11 mouse cellular contexts compared by ENCODE assay signal in genomic region chr1:86406914-86407313, GRCm38 (mm10). TPM values are rescaled to one million over a fixed set of nuclear protein-coding genes. Genes with fewer than 3 reads are reported as not detected.
DNase-seq lines count a peak whose midpoint lies in the region; ATAC-seq and TF ChIP-seq lines count a peak whose summit lies in the region.
"Had no signal": no experiment of that assay in that cellular context is flagged by ENCODE, and none has a peak within 500 bp of the region (broad histone marks: within the 10 kb centered on the region; RNA-seq: fewer than 3 reads in every experiment).

No protein-coding gene starts in this region.

- no peaks in the 10 kb centered on the region for H3K36me3 ChIP-seq in intestine, embryonic 15.5 days
- no peaks in the 10 kb centered on the region for H3K36me3 ChIP-seq in lung, postnatal 0 days (ENCODE audit: insufficient read depth, low read length)

- H3K9ac ChIP-seq in intestine, embryonic 15.5 days: no peak overlapping the region
- H3K9ac ChIP-seq in lung, postnatal 0 days (replicated peaks; ENCODE audit: low read depth): no peak overlapping the region

- H3K9me3 ChIP-seq in intestine, embryonic 15.5 days: no peaks in the 10 kb centered on the region
- H3K9me3 ChIP-seq in lung, postnatal 0 days (ENCODE audit: low read length): no peaks in the 10 kb centered on the region

- H3K4me1 ChIP-seq in intestine, embryonic 15.5 days (replicated peaks): peaks cover 10% of the 10 kb centered on the region; the same call in 1 of the 2 replicates
- H3K4me1 ChIP-seq in lung, postnatal 0 days (ENCODE audit: insufficient read depth, low read depth, low read length): no peaks in the 10 kb centered on the region

- H3K27me3 ChIP-seq in intestine, embryonic 15.5 days (replicated peaks): no peaks in the 10 kb centered on the region
- no peaks in the 10 kb centered on the region for H3K27me3 ChIP-seq in lung, postnatal 0 days (replicated peaks; ENCODE audit: insufficient read depth, low read length)

- H3K4me3 ChIP-seq in intestine, embryonic 15.5 days (replicated peaks): no peak overlapping the region
- no peak overlapping the region for H3K4me3 ChIP-seq in lung, postnatal 0 days (ENCODE audit: low read depth, low read length)

- no peak for TF ChIP-seq EP300 in lung, postnatal 0 days (IDR thresholded peaks at IDR 0.05)

- H3K4me2 ChIP-seq in intestine, embryonic 15.5 days (replicated peaks): no peak overlapping the region
- H3K4me2 ChIP-seq in lung, postnatal 0 days (replicated peaks; ENCODE audit: low read depth, low read length): no peak overlapping the region

- H3K27ac ChIP-seq in intestine, embryonic 15.5 days: 0 out of 2 replicates have a peak overlapping the region, but pooled peaks have one; percentile 4
- H3K27ac ChIP-seq in lung, postnatal 0 days (ENCODE audit: low read length): peak overlapping the region; percentile 16; the same call in 1 of the 2 replicates

- no peak for TF ChIP-seq CTCF in lung, postnatal 0 days (IDR thresholded peaks at IDR 0.05)

- whole genome bisulfite sequencing in intestine, embryonic 15.5 days: 41% methylated on average over 8 of the region's 8 CpGs
- WGBS in lung, postnatal 0 days: 45% methylated on average over 8 of the region's 8 CpGs

- ATAC-seq in intestine, embryonic 15.5 days: peak; percentile 63
- peak; percentile 62 for ATAC-seq in lung, postnatal 0 days
- ATAC-seq: midbrain, embryonic 16.5 days had no signal

- DNase-seq in adrenal gland, adult (ENCODE audit: inconsistent age in 2 of 2, low spot score in 1 of 2): peak; percentile 38 to 70
- no peak for DNase-seq in adrenal gland, adult 18-20 months (ENCODE audit: low spot score in 2 of 2)
- DNase-seq in T-cell, adult 2 months (ENCODE audit: low spot score): peak; percentile 44
- peak; percentile 54 for DNase-seq in lung, postnatal 0 days (ENCODE audit: low spot score)
- no peak for DNase-seq in MN1 (ENCODE audit: low spot score)
- no peak for DNase-seq in gastrocnemius, adult 8-10 months (ENCODE audit: low spot score in 2 of 2)
- DNase-seq in layer of hippocampus, postnatal 25 days (ENCODE audit: extremely low spot score in 1 of 2, low spot score in 1 of 2): no peak
- DNase-seq: spleen, adult 18-20 months had no signal

RNA-seq across cellular contexts. Expression of gene Nmur1, which starts 19.1 kb away (rescaled TPM):
- total RNA-seq in adrenal gland, adult 18-20 months (2021): not detected
- 0.27 and 0.36 TPM in 2 replicates for polyA plus RNA-seq in intestine, embryonic 15.5 days (2015; fragmentation: Nextera tagmentation; extraction: Ambion mirVana)
- 1.3 and 2.1 TPM in 2 replicates for polyA plus RNA-seq in lung, postnatal 0 days (2015; fragmentation: Nextera tagmentation; extraction: Ambion mirVana)
- total RNA-seq in gastrocnemius, adult 8-10 months (2022): not detected
- not detected for total RNA-seq in layer of hippocampus, postnatal 25 days (2021)

RNA-seq across cellular contexts. Expression of gene Tex44, which starts 19.2 kb away (rescaled TPM):
- not detected for total RNA-seq in adrenal gland, adult 18-20 months (2021)
- polyA plus RNA-seq in intestine, embryonic 15.5 days (2015; fragmentation: Nextera tagmentation; extraction: Ambion mirVana): not detected in 2 replicates
- polyA plus RNA-seq in lung, postnatal 0 days (2015; fragmentation: Nextera tagmentation; extraction: Ambion mirVana): not detected in 2 replicates
- total RNA-seq in gastrocnemius, adult 8-10 months (2022): not detected
- not detected for total RNA-seq in layer of hippocampus, postnatal 25 days (2021)
- polyA plus RNA-seq: large intestine, adult 2 months; midbrain, embryonic 16.5 days had no signal

RNA-seq across cellular contexts. Expression of gene Ncl, which starts 47.7 kb away (rescaled TPM):
- total RNA-seq in adrenal gland, adult 18-20 months (2021): 100 to 1,000 TPM; 158 to 212 TPM
- polyA plus RNA-seq in intestine, embryonic 15.5 days (2015; fragmentation: Nextera tagmentation; extraction: Ambion mirVana): 424 and 451 TPM in 2 replicates
- 139 and 140 TPM in 2 replicates for polyA plus RNA-seq in lung, postnatal 0 days (2015; fragmentation: Nextera tagmentation; extraction: Ambion mirVana)
- total RNA-seq in gastrocnemius, adult 8-10 months (2022): 100 to 1,000 TPM in 2 of 4 experiments, 10 to 100 TPM in 2; 86.8 to 116 (median 104) TPM
- 100 to 1,000 TPM; 126 to 148 TPM for total RNA-seq in layer of hippocampus, postnatal 25 days (2021)

Comparison
In these comparisons a context has a peak if more than half of its experiments do, and no peak if none do; other contexts are left out.
1. DNase-seq: peak in adrenal gland, adult (2 of 2), T-cell, adult 2 months (single experiment) and lung, postnatal 0 days (single experiment); none in adrenal gland, adult 18-20 months (0 of 2), MN1 (single experiment), gastrocnemius, adult 8-10 months (0 of 2) and layer of hippocampus, postnatal 25 days (0 of 2).